Mouse (Mus musculus) cortical plate, adult 2 months (tissue): Measurements from ENCODE around the gene Scube1. TPM values are rescaled to one million over a fixed set of nuclear protein-coding genes. Genes with fewer than 3 reads are reported as not detected.

Experiments
- H3K27ac ChIP-seq: fragments of 200-500 bp; 2 replicates; pipeline ENCODE4 v1.5.1; 2012; ENCODE audit warnings: low read length, control low read depth, inconsistent platforms; ENCODE audit not compliant: insufficient read depth
- H3K4me1 ChIP-seq: fragments of 200-500 bp; 2 replicates; pipeline ENCODE4 v1.6.1; 2011; ENCODE audit warnings: low read length; ENCODE audit not compliant: control insufficient read depth, insufficient read depth
- H3K4me3 ChIP-seq: fragments of 200-500 bp; 2 replicates; pipeline ENCODE4 v1.5.1; 2011; ENCODE audit warnings: mild to moderate bottlenecking, low read length, control low read depth; ENCODE audit not compliant: insufficient read depth
- CTCF ChIP-seq: fragments of 200-500 bp; IDR thresholded peaks from 2 replicates; pipeline ENCODE4 v1.5.1; 2011; ENCODE audit warnings: mild to moderate bottlenecking, control low read depth, low read length; ENCODE audit not compliant: insufficient read depth; ENCODE audit errors: extremely low read depth
- POLR2A ChIP-seq: fragments of 200-500 bp; IDR thresholded peaks from 2 replicates; pipeline ENCODE4 v1.6.1; 2011; ENCODE audit warnings: mild to moderate bottlenecking, low read length, control low read depth; ENCODE audit not compliant: insufficient read depth; ENCODE audit errors: extremely low read depth
- polyA plus RNA-seq: library from polyadenylated mRNA; depleted of rRNA; stranded (reverse); fragments of >200 nt; gene quantifications from 2 replicates; pipeline ENCODE4 v1.2.3, GENCODE M21; 2012

Gene Scube1
- polyA plus RNA-seq, 1 experiment: 26.7 TPM

- Histone ChIP-seq H3K27ac (no peak overlapping the region), H3K4me3 (no peak overlapping the region), H3K4me1 (no peaks in the 10 kb centered on the region)
- TF ChIP-seq POLR2A: no peak
- no peak for TF ChIP-seq CTCF
Measured at GRCm38 (mm10) chr15:83677098-83677497, 47.7 kb downstream of the Scube1 start.

- no peaks in the 10 kb centered on the region for H3K4me1 ChIP-seq
- no peak overlapping the region for H3K27ac ChIP-seq
- H3K4me3 ChIP-seq: no peak overlapping the region
- TF ChIP-seq POLR2A: no peak
- no peak for TF ChIP-seq CTCF
Measured at GRCm38 (mm10) chr15:83676286-83676685, 48.5 kb downstream of the Scube1 start.

DNA sequence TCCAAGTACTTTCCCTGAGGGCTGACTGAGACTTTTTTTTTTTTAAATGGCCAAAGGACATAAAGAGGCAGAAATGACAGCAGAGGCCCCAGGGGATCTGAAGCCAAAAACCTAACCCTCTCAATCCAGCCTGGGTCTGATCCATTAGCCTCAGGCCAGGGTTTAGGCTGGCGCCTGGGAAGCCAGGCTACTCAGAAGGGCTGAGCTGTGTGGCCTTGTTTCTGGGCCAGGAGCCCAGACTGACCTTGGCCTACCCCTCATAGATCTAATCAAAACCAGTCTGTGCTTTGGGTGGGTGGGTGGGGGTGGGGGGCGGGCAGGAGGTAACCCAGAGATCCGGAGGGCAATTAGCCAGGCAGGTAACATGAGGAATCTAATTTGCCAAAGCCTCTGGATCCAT, 51.2 kb downstream of the Scube1 start:
- H3K4me3 ChIP-seq: no peak overlapping the region
- H3K4me1 ChIP-seq: no peaks in the 10 kb centered on the region
- no peak for TF ChIP-seq POLR2A
- TF ChIP-seq CTCF: no peak
- H3K27ac ChIP-seq: no peak overlapping the region

DNA sequence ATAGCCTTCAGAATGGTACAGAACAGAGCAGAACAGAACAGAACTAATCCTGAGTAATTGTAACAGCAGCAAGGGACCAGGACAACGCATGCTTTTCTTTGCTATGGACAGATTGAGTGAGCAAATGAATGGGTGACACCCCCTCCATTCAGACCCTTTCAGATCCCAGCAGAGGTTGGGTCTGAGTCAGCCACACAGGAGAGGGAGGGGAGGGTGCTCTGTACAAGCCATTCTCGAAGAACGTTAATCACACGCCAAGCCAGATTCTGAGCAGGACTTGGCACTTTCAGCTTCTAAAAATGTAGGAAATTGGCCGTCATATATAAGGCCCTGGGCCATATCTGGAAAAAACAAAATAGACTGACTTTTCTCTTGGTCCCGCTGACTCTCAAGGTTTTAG, 57.3 kb downstream of the Scube1 start:
- TF ChIP-seq CTCF (no peak), POLR2A (no peak)
- H3K4me1 ChIP-seq: no peaks in the 10 kb centered on the region; the same call in 1 of the 2 replicates
- H3K4me3 ChIP-seq: no peak overlapping the region
- no peak overlapping the region for H3K27ac ChIP-seq

DNA sequence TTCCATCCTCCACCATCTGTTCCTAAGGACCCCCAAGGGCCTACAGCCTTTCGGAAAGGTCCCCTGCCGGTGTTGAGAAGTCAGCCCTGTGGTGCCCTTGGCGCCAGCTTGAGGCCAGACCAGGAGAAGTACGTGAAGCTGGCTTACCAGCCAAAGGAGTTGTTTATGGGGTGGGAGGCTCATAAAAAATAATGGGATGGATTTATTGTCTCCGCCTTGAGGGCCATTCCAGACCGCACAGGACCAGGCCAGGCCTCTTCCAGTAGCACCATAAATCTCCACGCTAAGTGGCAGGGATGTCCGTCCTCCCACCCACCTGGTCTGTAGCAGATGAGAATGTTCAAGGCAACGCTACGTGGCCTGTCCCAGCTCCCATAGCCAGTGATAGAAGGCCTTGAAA, 58.4 kb downstream of the Scube1 start:
- no peak for TF ChIP-seq CTCF
- no peak for TF ChIP-seq POLR2A
- Histone ChIP-seq H3K27ac (no peak overlapping the region), H3K4me1 (no peaks in the 10 kb centered on the region; the same call in 1 of the 2 replicates), H3K4me3 (no peak overlapping the region)

GRCm38 (mm10) chr15:83665993-83666392, 58.8 kb downstream of the Scube1 start:
- no peak overlapping the region for H3K27ac ChIP-seq
- H3K4me3 ChIP-seq: no peak overlapping the region
- H3K4me1 ChIP-seq: no peaks in the 10 kb centered on the region; the same call in 1 of the 2 replicates
- TF ChIP-seq POLR2A: no peak

DNA sequence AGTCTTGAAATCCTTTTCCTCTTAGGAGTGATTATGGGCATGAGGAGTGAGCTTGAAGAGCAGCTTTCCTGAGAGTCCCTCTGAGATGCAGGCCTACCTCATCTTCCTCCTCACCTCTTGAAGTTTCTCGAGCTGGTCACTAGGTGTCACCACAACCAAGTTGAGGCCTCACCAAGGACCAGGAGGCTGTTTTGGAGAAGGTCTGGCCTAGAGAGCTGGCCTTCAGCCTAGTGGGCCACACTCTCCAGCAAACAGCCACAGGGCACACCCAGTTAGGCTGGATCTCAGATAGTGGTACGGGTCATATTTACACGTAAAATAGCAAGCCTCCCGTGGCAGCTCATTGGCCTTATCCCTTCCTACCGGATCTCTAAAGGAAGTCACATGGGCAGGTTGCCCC, 60.1 kb downstream of the Scube1 start:
- H3K4me3 ChIP-seq: no peak overlapping the region
- H3K4me1 ChIP-seq: no peaks in the 10 kb centered on the region; the same call in 1 of the 2 replicates
- TF ChIP-seq CTCF (peak; percentile 79), POLR2A (no peak)
- H3K27ac ChIP-seq: no peak overlapping the region

- no peak for TF ChIP-seq POLR2A
- no peak for TF ChIP-seq CTCF
- Histone ChIP-seq H3K27ac (no peak overlapping the region), H3K4me1 (no peaks in the 10 kb centered on the region; the same call in 1 of the 2 replicates), H3K4me3 (no peak overlapping the region)
Measured at GRCm38 (mm10) chr15:83663066-83663465, 61.8 kb downstream of the Scube1 start.

GRCm38 (mm10) chr15:83662106-83662505, 62.7 kb downstream of the Scube1 start:
- TF ChIP-seq POLR2A (no peak), CTCF (no peak)
- Histone ChIP-seq H3K4me1 (no peaks in the 10 kb centered on the region), H3K4me3 (no peak overlapping the region), H3K27ac (no peak overlapping the region)

DNA sequence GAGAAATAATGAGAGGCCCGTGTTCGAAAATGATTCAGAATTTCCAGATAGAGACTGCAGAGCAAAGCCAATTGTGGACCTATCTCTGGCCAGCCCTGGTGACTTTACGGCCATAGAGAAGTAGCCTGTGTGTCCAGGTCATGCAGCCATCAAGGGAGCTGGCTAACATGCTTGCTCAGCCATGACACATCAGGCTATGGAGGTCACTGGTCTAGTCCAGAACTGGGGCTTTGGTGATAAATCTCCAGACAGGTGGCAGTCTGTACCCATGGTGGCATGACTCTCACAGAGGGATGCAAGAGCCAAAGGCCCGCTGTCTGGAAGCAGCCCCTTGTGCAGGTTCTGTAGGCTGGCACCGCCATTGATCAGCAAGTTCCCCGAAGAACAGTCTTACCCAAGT, 82.3 kb downstream of the Scube1 start:
- TF ChIP-seq POLR2A (no peak), CTCF (no peak)
- 0 out of 2 replicates have a peak, but pooled peaks cover 1% of the 10 kb centered on the region for H3K4me1 ChIP-seq
- no peak overlapping the region for H3K27ac ChIP-seq
- no peak overlapping the region for H3K4me3 ChIP-seq

DNA sequence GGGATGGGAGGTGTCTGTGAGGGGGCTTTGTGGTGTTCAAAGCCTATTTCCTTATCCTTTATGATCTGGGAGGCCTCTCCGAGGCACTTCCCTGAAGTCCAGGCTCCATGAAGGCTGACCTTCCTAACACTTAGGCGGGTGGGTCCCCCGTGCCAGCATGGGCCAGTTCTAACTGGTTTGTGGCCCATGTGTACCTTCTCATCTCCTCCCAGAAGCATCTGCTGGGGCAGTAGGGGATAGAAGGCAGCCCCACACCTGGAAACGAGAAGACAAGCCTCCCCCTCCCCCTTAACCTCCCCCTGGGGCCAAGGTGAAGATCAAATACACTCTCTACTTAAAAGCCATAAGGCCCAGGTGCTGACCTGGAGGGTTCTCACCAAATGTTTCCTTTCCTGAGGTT, 84.6 kb downstream of the Scube1 start:
- no peak for TF ChIP-seq CTCF
- TF ChIP-seq POLR2A: no peak

More for the DNA sequence above, 84.6 kb downstream of the Scube1 start:
- Histone ChIP-seq H3K4me1 (0 out of 2 replicates have a peak, but pooled peaks cover 1% of the 10 kb centered on the region), H3K4me3 (no peak overlapping the region), H3K27ac (no peak overlapping the region)
